Mouse (Mus musculus) cerebellum, adult 2 months (tissue): Measurements from ENCODE around the gene Hlx.

Source experiments
- CTCF ChIP-seq: fragments of 200-500 bp; IDR thresholded peaks from 2 replicates; pipeline ENCODE4 v1.5.1; 2011; ENCODE audit warnings: low read depth, mild to moderate bottlenecking, control low read depth, low read length, moderate library complexity, borderline replicate concordance; ENCODE audit not compliant: insufficient read depth
- POLR2A ChIP-seq: fragments of 200-500 bp; IDR thresholded peaks from 2 replicates; pipeline ENCODE4 v1.6.1; 2011; ENCODE audit warnings: low read length, control low read depth, borderline replicate concordance; ENCODE audit not compliant: insufficient read depth

- TF ChIP-seq POLR2A (no peak), CTCF (no peak)
Observed at GRCm38 (mm10) chr1:184727401-184728265, 4.8 kb downstream of the Hlx start.
